In the genomic region with DNA sequence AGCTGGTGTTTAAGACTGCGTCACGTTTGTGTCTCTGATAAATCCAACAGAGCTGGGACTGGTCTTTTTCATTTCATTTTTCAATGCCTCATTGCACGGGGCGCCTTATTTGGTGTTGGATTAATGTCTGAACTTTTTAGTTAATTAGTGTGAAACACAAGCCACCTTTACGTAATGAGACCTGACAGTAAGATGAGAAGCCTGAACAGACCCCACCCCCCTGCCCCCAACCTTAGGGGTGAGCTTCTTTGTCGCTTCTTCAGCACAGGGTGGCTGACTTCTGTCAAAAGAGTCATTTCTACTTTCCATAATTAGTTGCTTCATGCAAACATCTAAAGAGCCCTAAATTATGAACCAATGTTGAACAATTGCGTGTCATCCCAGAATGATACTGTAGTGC, we compare ENCODE assay signal across 24 mouse cellular contexts.
"Had no signal": no experiment of that assay in that cellular context is flagged by ENCODE, and none has a peak within 500 bp of the region (broad histone marks: within the 10 kb centered on the region; RNA-seq: fewer than 3 reads in every experiment).

No protein-coding gene starts in this region.

- H3K36me3 ChIP-seq: heart, embryonic 10.5 days; heart, embryonic 12.5 days; hindbrain, embryonic 13.5 days; hindbrain, embryonic 15.5 days; kidney, embryonic 15.5 days; limb, embryonic 13.5 days; limb, embryonic 15.5 days had no signal

- H3K4me1 ChIP-seq: heart, embryonic 10.5 days; heart, embryonic 12.5 days; hindbrain, embryonic 15.5 days; limb, embryonic 13.5 days; limb, embryonic 15.5 days had no signal

- H3K9me3 ChIP-seq: heart, embryonic 10.5 days; heart, embryonic 12.5 days; hindbrain, embryonic 13.5 days; hindbrain, embryonic 15.5 days; kidney, embryonic 15.5 days; limb, embryonic 13.5 days; limb, embryonic 15.5 days had no signal

- H3K9ac ChIP-seq: heart, embryonic 12.5 days; hindbrain, embryonic 13.5 days; hindbrain, embryonic 15.5 days; kidney, embryonic 15.5 days; limb, embryonic 13.5 days; limb, embryonic 15.5 days had no signal

- ATAC-seq: intestine, embryonic 16.5 days had no signal

- DNase-seq: gastrocnemius, adult 2 months; gastrocnemius, postnatal 10 days; gastrocnemius, postnatal 25 days; heart, adult 18-20 months; heart, postnatal 14 days; heart, postnatal 36 days; kidney, adult 11 months; kidney, adult 2 months; kidney, adult 9 months; kidney, postnatal 14 days; kidney, postnatal 36 days; layer of hippocampus, adult 9-11 months; layer of hippocampus, postnatal 36 days; left cerebral cortex, postnatal 4 days had no signal

- H3K4me2 ChIP-seq: heart, embryonic 12.5 days; hindbrain, embryonic 13.5 days; hindbrain, embryonic 15.5 days; kidney, embryonic 15.5 days; limb, embryonic 13.5 days; limb, embryonic 15.5 days had no signal

- H3K27ac ChIP-seq: gastrocnemius, adult 2 months; heart, embryonic 10.5 days; hindbrain, embryonic 13.5 days; hindbrain, embryonic 15.5 days; hindbrain, postnatal 0 days; kidney, embryonic 15.5 days; kidney, postnatal 0 days; limb, embryonic 13.5 days; limb, embryonic 15.5 days had no signal

- H3K4me3 ChIP-seq: gastrocnemius, adult 2 months; heart, embryonic 10.5 days; heart, embryonic 12.5 days; hindbrain, embryonic 13.5 days; hindbrain, embryonic 15.5 days; kidney, embryonic 15.5 days; limb, embryonic 13.5 days; limb, embryonic 15.5 days had no signal

- H3K27me3 ChIP-seq: heart, embryonic 12.5 days; hindbrain, embryonic 13.5 days; hindbrain, embryonic 15.5 days; kidney, embryonic 15.5 days; limb, embryonic 13.5 days; limb, embryonic 15.5 days had no signal
